Mouse (Mus musculus) stomach, embryonic 15.5 days (tissue): ENCODE results near the gene Faim2. TPM values are rescaled to one million over a fixed set of nuclear protein-coding genes. Genes with fewer than 3 reads are reported as not detected.

Experiments
- ATAC-seq: fragments of 200-750 bp; cut with Nextera tagmentation; 2 replicates; pipeline ENCODE4 v1.8.0; 2017; ENCODE audit warnings: low read depth, moderate number of reproducible peaks, moderate TSS enrichment; ENCODE audit not compliant: insufficient read depth, low FRiP score
- H3K27ac ChIP-seq: fragments of 300-500 bp; sonication (generic); 2 replicates; pipeline ENCODE4 v1.5.1; 2015; ENCODE audit warnings: mild to moderate bottlenecking, inconsistent platforms
- H3K27me3 ChIP-seq: fragments of 300-500 bp; sonication (generic); replicated peaks from 2 replicates; pipeline ENCODE4 v1.6.1; 2015; ENCODE audit warnings: inconsistent platforms
- H3K36me3 ChIP-seq: fragments of 300-500 bp; sonication (generic); 2 replicates; pipeline ENCODE4 v1.6.1; 2015; ENCODE audit warnings: inconsistent platforms
- H3K4me1 ChIP-seq: fragments of 300-500 bp; sonication (generic); 2 replicates; pipeline ENCODE4 v1.6.1; 2015; ENCODE audit warnings: inconsistent platforms
- H3K4me2 ChIP-seq: fragments of 300-500 bp; sonication (generic); 2 replicates; pipeline ENCODE4 v1.6.1; 2015; ENCODE audit warnings: mild to moderate bottlenecking, inconsistent platforms
- H3K4me3 ChIP-seq: fragments of 300-500 bp; sonication (generic); replicated peaks from 2 replicates; pipeline ENCODE4 v1.5.1; 2015; ENCODE audit warnings: inconsistent platforms
- H3K9ac ChIP-seq: fragments of 300-500 bp; sonication (generic); 2 replicates; pipeline ENCODE4 v1.6.1; 2015; ENCODE audit warnings: inconsistent platforms
- H3K9me3 ChIP-seq: fragments of 300-500 bp; sonication (generic); 2 replicates; pipeline ENCODE4 v1.6.1; 2016; ENCODE audit warnings: inconsistent platforms
- WGBS: fragments of 180-500 bp; shearing (Covaris S2); methylation state at CpG from one replicate; pipeline ENCODE4 v1.1.7; 2015; 5-methylcytosine and 5-hydroxymethylcytosine counted together
- polyA plus RNA-seq: library from polyadenylated mRNA; unstranded; fragments of >200 nt; fragmentation: Nextera tagmentation; extraction: Ambion mirVana; gene quantifications from 2 replicates; pipeline ENCODE4 v1.2.1, GENCODE M21; 2015

Faim2 gene
- polyA plus RNA-seq, 1 experiment from 2014 or later, result 0.92 TPM

- 0 out of 2 replicates have a peak, but pooled peaks cover 4% of the 10 kb centered on the region for H3K4me1 ChIP-seq
- ATAC-seq, result no peak
- WGBS, result 75% methylated on average over 1 of the region's 1 CpGs
- H3K27me3 ChIP-seq, result no peaks in the 10 kb centered on the region
- no peak overlapping the region for H3K4me2 ChIP-seq
- H3K27ac ChIP-seq, result no peak overlapping the region
- H3K9ac ChIP-seq, result no peak overlapping the region
- no peaks in the 10 kb centered on the region for H3K9me3 ChIP-seq
- H3K36me3 ChIP-seq, result no peaks in the 10 kb centered on the region
- no peak overlapping the region for H3K4me3 ChIP-seq
Measured at GRCm38 (mm10) chr15:99475814-99476213, 52.2 kb downstream of the Faim2 start.

- Histone ChIP-seq H3K4me3 (peak within 1 kb of the TSS; percentile 84), H3K9me3 (no peaks in the 10 kb centered on the region), H3K9ac (peak within 1 kb of the TSS; percentile 70), H3K4me2 (peak within 1 kb of the TSS; percentile 72), H3K4me1 (0 out of 2 replicates have a peak, but pooled peaks cover 4% of the 10 kb centered on the region), H3K36me3 (peaks cover 2% of the 10 kb centered on the region; the same call in 1 of the 2 replicates), H3K27me3 (no peaks in the 10 kb centered on the region), H3K27ac (peak within 1 kb of the TSS; percentile 92)
- peak; percentile 78 for ATAC-seq
- WGBS, result under 1% methylated on average over 26 of the region's 26 CpGs
Measured at GRCm38 (mm10) chr15:99474576-99474926, 53.4 kb downstream of the Faim2 start, which contains the start of gene Bcdin3d. Gene Bcdin3d, minus strand, starts transcription at chr15:99474730.

- peak overlapping the region; percentile 70 for H3K9ac ChIP-seq
- WGBS, result 3% methylated on average over 38 of the region's 38 CpGs
- peak overlapping the region; percentile 84 for H3K4me3 ChIP-seq
- peak overlapping the region; percentile 72 for H3K4me2 ChIP-seq
- ATAC-seq, result peak; percentile 69
- no peaks in the 10 kb centered on the region for H3K27me3 ChIP-seq
- H3K36me3 ChIP-seq, result peaks cover 2% of the 10 kb centered on the region; the same call in 1 of the 2 replicates
- H3K27ac ChIP-seq, result peak overlapping the region; percentile 92
- no peaks in the 10 kb centered on the region for H3K9me3 ChIP-seq
- 0 out of 2 replicates have a peak, but pooled peaks cover 4% of the 10 kb centered on the region for H3K4me1 ChIP-seq
Measured at GRCm38 (mm10) chr15:99473801-99474575, 54.0 kb downstream of the Faim2 start.

GRCm38 (mm10) chr15:99472972-99473371 lies 55.0 kb downstream of the Faim2 start:
- Histone ChIP-seq H3K9ac (no peak overlapping the region), H3K4me2 (no peak overlapping the region), H3K9me3 (no peaks in the 10 kb centered on the region), H3K27me3 (no peaks in the 10 kb centered on the region), H3K27ac (no peak overlapping the region), H3K4me3 (no peak overlapping the region), H3K36me3 (peaks cover 2% of the 10 kb centered on the region; the same call in 1 of the 2 replicates), H3K4me1 (0 out of 2 replicates have a peak, but pooled peaks cover 4% of the 10 kb centered on the region)
- 84% methylated on average over 7 of the region's 7 CpGs for WGBS
- no peak for ATAC-seq

- no peaks in the 10 kb centered on the region for H3K27me3 ChIP-seq
- H3K4me1 ChIP-seq, result 0 out of 2 replicates have a peak, but pooled peaks cover 4% of the 10 kb centered on the region
- H3K27ac ChIP-seq, result no peak overlapping the region
- H3K36me3 ChIP-seq, result peaks cover 2% of the 10 kb centered on the region; the same call in 1 of the 2 replicates
- no peak for ATAC-seq
- WGBS, result 71% methylated on average over 14 of the region's 14 CpGs
- H3K9me3 ChIP-seq, result no peaks in the 10 kb centered on the region
- H3K9ac ChIP-seq, result no peak overlapping the region
- no peak overlapping the region for H3K4me2 ChIP-seq
- H3K4me3 ChIP-seq, result no peak overlapping the region
Measured at GRCm38 (mm10) chr15:99471677-99472063, 56.3 kb downstream of the Faim2 start.

DNA sequence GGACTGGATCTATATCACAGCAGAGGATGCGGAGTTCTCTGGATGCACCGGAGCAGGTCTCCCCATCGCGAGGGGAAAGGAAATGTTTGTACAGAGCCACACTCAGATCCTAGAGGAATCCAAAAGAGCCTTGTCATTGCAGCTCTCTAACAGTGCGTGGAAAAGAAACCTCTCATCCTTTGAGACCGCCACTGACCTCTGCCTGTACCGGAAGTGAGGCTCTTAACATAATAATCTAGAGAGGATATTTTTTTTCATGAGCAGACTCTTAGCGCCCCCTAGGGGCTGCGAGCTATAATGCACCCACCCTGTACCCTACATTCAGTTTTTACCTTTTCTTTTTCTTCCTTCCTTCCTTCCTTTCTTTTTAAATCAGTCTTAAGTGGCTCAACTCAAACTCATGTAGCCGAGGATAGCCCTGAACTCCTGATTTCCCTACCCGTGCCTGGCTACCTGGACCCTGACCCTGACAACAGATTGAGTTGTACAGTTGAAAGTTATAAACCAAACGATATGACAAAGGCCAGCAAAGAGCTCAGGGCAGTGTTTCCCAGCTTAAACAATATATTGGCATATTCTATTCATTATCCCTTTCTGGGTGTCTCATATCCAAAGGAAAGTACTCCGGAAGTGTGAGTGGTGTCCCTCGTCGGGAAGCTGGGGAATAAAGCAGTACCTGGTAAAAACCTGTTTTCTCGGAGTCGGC lies 56.8 kb downstream of the Faim2 start:
- no peak overlapping the region for H3K4me3 ChIP-seq
- H3K9ac ChIP-seq, result no peak overlapping the region
- WGBS, result 57% methylated on average over 17 of the region's 17 CpGs
- H3K27me3 ChIP-seq, result no peaks in the 10 kb centered on the region
- H3K36me3 ChIP-seq, result peaks cover 2% of the 10 kb centered on the region; the same call in 1 of the 2 replicates
- no peak overlapping the region for H3K4me2 ChIP-seq
- H3K4me1 ChIP-seq, result 0 out of 2 replicates have a peak, but pooled peaks cover 4% of the 10 kb centered on the region
- ATAC-seq, result no peak
- H3K27ac ChIP-seq, result no peak overlapping the region
- no peaks in the 10 kb centered on the region for H3K9me3 ChIP-seq

- Histone ChIP-seq H3K4me1 (0 out of 2 replicates have a peak, but pooled peaks cover 4% of the 10 kb centered on the region), H3K4me2 (no peak overlapping the region), H3K9ac (no peak overlapping the region), H3K9me3 (no peaks in the 10 kb centered on the region), H3K27ac (no peak overlapping the region), H3K4me3 (no peak overlapping the region), H3K36me3 (peaks cover 2% of the 10 kb centered on the region; the same call in 1 of the 2 replicates), H3K27me3 (no peaks in the 10 kb centered on the region)
- ATAC-seq, result no peak
- WGBS, result 86% methylated on average over 31 of the region's 31 CpGs
Measured at GRCm38 (mm10) chr15:99470224-99470761, 57.7 kb downstream of the Faim2 start.

- Histone ChIP-seq H3K4me3 (no peak overlapping the region), H3K36me3 (peaks cover 2% of the 10 kb centered on the region; the same call in 1 of the 2 replicates), H3K9me3 (no peaks in the 10 kb centered on the region), H3K27ac (no peak overlapping the region), H3K27me3 (no peaks in the 10 kb centered on the region), H3K9ac (no peak overlapping the region), H3K4me2 (no peak overlapping the region), H3K4me1 (0 out of 2 replicates have a peak, but pooled peaks cover 4% of the 10 kb centered on the region)
- ATAC-seq, result no peak
- WGBS, result 88% methylated on average over 4 of the region's 4 CpGs
Measured at GRCm38 (mm10) chr15:99469736-99470135, 58.2 kb downstream of the Faim2 start.

DNA sequence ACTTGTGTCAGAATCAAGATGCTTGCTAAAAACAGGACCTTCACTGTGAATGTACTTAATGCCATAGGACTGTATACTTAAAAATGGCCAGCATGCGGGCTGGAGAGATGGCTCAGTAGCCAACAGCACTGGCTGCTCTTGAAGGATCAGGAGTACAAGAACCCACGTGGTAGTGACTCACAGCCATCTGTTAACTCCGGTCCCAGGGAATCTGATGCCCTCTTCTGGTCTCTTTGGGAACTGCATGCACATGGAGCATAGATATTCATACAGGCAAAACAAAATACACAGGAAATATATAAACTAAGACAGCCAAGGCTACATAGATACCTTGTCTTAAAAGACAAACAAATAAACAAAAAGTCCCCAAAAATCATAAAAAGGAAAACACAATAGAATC lies 58.9 kb downstream of the Faim2 start:
- no peaks in the 10 kb centered on the region for H3K27me3 ChIP-seq
- H3K9me3 ChIP-seq, result no peaks in the 10 kb centered on the region
- no peak overlapping the region for H3K4me3 ChIP-seq
- H3K27ac ChIP-seq, result no peak overlapping the region
- no peak overlapping the region for H3K9ac ChIP-seq
- ATAC-seq, result no peak
- WGBS, result 37% methylated on average over 3 of the region's 3 CpGs
- H3K36me3 ChIP-seq, result peaks cover 2% of the 10 kb centered on the region; the same call in 1 of the 2 replicates
- 0 out of 2 replicates have a peak, but pooled peaks cover 4% of the 10 kb centered on the region for H3K4me1 ChIP-seq
- H3K4me2 ChIP-seq, result no peak overlapping the region

DNA sequence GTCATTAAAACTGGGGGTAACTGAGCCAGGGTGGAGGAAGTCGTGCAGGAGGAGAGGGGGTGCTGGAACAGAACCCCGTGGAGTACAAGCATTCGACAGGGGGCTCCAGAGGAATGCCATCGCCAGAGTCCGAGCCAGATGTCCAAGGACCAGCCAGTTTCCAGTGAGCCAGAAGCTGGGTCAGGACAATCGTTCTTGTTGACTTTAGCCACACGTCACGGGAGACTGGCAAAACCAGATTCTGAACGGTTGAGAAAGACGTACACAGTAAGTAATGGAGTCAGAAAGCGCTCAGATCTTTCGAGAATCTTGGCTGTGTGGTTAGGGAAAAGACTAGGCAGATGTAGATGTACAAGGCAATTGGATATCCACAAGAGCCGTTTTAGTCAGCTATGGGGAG lies 64.8 kb downstream of the Faim2 start:
- H3K4me2 ChIP-seq, result peak overlapping the region; percentile 22; the same call in 1 of the 2 replicates
- no peaks in the 10 kb centered on the region for H3K27me3 ChIP-seq
- no peak overlapping the region for H3K4me3 ChIP-seq
- 61% methylated on average over 13 of the region's 13 CpGs for WGBS
- 0 out of 2 replicates have a peak, but pooled peaks cover 1% of the 10 kb centered on the region for H3K4me1 ChIP-seq
- ATAC-seq, result no peak
- H3K9me3 ChIP-seq, result no peaks in the 10 kb centered on the region
- no peak overlapping the region for H3K27ac ChIP-seq
- H3K9ac ChIP-seq, result no peak overlapping the region
- H3K36me3 ChIP-seq, result no peaks in the 10 kb centered on the region

- Histone ChIP-seq H3K9ac (peak within 1 kb of the TSS; percentile 73), H3K4me3 (peak within 1 kb of the TSS; percentile 70), H3K4me2 (peak within 1 kb of the TSS; percentile 78), H3K9me3 (no peaks in the 10 kb centered on the region), H3K4me1 (peaks cover 21% of the 10 kb centered on the region), H3K27ac (peak within 1 kb of the TSS; percentile 90), H3K27me3 (no peaks in the 10 kb centered on the region), H3K36me3 (no peaks in the 10 kb centered on the region)
- under 1% methylated on average over 41 of the region's 45 CpGs for WGBS
- peak; percentile 93 for ATAC-seq
Measured at GRCm38 (mm10) chr15:99457606-99458401, 70.2 kb downstream of the Faim2 start, which contains the start of gene Nckap5l. Gene Nckap5l, minus strand, starts transcription at chr15:99457748.
